Mouse (Mus musculus) midbrain, embryonic 14.5 days (tissue): ENCODE measurements around the gene Mboat7. TPM values are rescaled to one million over a fixed set of nuclear protein-coding genes. Genes with fewer than 3 reads are reported as not detected.
"Not testable (repeated sequence)": the region's sequence is repeated elsewhere in the genome, so short reads cannot be mapped to it uniquely, and the experiment has no call there.

Source experiments
- ATAC-seq: fragments of 200-750 bp; cut with Nextera tagmentation; 2 replicates; pipeline ENCODE4 v1.8.0; 2017; ENCODE audit warnings: moderate number of reproducible peaks, moderate library complexity; ENCODE audit not compliant: low FRiP score, low TSS enrichment
- DNase-seq: peaks from one replicate; pipeline ENCODE4 v3.0.0-alpha.2; 2015
- H3K27ac ChIP-seq: fragments of 300-500 bp; sonication (generic); replicated peaks from 2 replicates; pipeline ENCODE4 v1.5.1; 2014; ENCODE audit warnings: mild to moderate bottlenecking, low read depth, low read length, moderate library complexity
- H3K27me3 ChIP-seq: fragments of 300-500 bp; sonication (generic); 2 replicates; pipeline ENCODE4 v1.6.1; 2014; ENCODE audit warnings: low read length, control low read depth, mixed read lengths; ENCODE audit not compliant: control insufficient read depth, insufficient read depth
- H3K36me3 ChIP-seq: fragments of 300-500 bp; sonication (generic); 2 replicates; pipeline ENCODE4 v1.6.1; 2014; ENCODE audit warnings: low read length, control low read depth; ENCODE audit not compliant: control insufficient read depth, insufficient read depth
- H3K4me1 ChIP-seq: fragments of 300-500 bp; sonication (generic); 2 replicates; pipeline ENCODE4 v1.6.1; 2014; ENCODE audit warnings: mild to moderate bottlenecking, antibody characterized with exemption, low read length, control low read depth; ENCODE audit not compliant: control insufficient read depth, insufficient read depth
- H3K4me2 ChIP-seq: fragments of 300-500 bp; sonication (generic); 2 replicates; pipeline ENCODE4 v1.6.1; 2014; ENCODE audit warnings: mild to moderate bottlenecking, low read length, moderate library complexity
- H3K4me3 ChIP-seq: fragments of 300-500 bp; sonication (generic); replicated peaks from 2 replicates; pipeline ENCODE4 v1.5.1; 2014; ENCODE audit warnings: low read depth, low read length
- H3K9ac ChIP-seq: fragments of 300-500 bp; sonication (generic); replicated peaks from 2 replicates; pipeline ENCODE4 v1.6.1; 2014; ENCODE audit warnings: mild to moderate bottlenecking, low read length, moderate library complexity
- H3K9me3 ChIP-seq: fragments of 300-500 bp; sonication (generic); 2 replicates; pipeline ENCODE4 v1.6.1; 2016; ENCODE audit warnings: low read length, control low read depth, mixed read lengths; ENCODE audit not compliant: control insufficient read depth
- WGBS: fragments of 180-500 bp; shearing (Covaris S2); extraction: QIAGEN DNeasy Blood & Tissue Kit; methylation state at CpG from one replicate; pipeline ENCODE4 v1.1.7; 2014; 5-methylcytosine and 5-hydroxymethylcytosine counted together
- polyA plus RNA-seq: library from polyadenylated mRNA; unstranded; fragments of >200 nt; fragmentation: Nextera tagmentation; extraction: Ambion mirVana; gene quantifications from 2 replicates; pipeline ENCODE4 v1.2.1, GENCODE M21; 2014

The Mboat7 gene
- polyA plus RNA-seq, 1 experiment from 2014 or later: 70.7 TPM

GRCm38 (mm10) chr7:3707568-3708413, 14.5 kb upstream of the Mboat7 start:
- peaks cover 13% of the 10 kb centered on the region for H3K4me1 ChIP-seq
- DNase-seq (no peak), ATAC-seq (no peak)
- peaks cover 32% of the 10 kb centered on the region for H3K36me3 ChIP-seq
- WGBS: 30% methylated on average over 7 of the region's 7 CpGs
- no peak overlapping the region for H3K4me2 ChIP-seq
- H3K9me3 ChIP-seq: no peaks in the 10 kb centered on the region
- H3K27me3 ChIP-seq: no peaks in the 10 kb centered on the region
- no peak overlapping the region for H3K4me3 ChIP-seq
- H3K9ac ChIP-seq: no peak overlapping the region
- no peak overlapping the region for H3K27ac ChIP-seq

- 60% methylated on average over 4 of the region's 4 CpGs for WGBS
- H3K9ac ChIP-seq: 0 out of 2 replicates have a peak overlapping the region, but pooled peaks have one; percentile 12
- H3K4me3 ChIP-seq: no peak overlapping the region
- peaks cover 13% of the 10 kb centered on the region for H3K4me1 ChIP-seq
- no peak for DNase-seq
- H3K36me3 ChIP-seq: peaks cover 32% of the 10 kb centered on the region
- no peak for ATAC-seq
- peak overlapping the region; percentile 95; the same call in 1 of the 2 replicates for H3K4me2 ChIP-seq
- H3K27ac ChIP-seq: no peak overlapping the region
- no peaks in the 10 kb centered on the region for H3K9me3 ChIP-seq
- H3K27me3 ChIP-seq: no peaks in the 10 kb centered on the region
Observed at GRCm38 (mm10) chr7:3707027-3707426, 13.7 kb upstream of the Mboat7 start.

DNA sequence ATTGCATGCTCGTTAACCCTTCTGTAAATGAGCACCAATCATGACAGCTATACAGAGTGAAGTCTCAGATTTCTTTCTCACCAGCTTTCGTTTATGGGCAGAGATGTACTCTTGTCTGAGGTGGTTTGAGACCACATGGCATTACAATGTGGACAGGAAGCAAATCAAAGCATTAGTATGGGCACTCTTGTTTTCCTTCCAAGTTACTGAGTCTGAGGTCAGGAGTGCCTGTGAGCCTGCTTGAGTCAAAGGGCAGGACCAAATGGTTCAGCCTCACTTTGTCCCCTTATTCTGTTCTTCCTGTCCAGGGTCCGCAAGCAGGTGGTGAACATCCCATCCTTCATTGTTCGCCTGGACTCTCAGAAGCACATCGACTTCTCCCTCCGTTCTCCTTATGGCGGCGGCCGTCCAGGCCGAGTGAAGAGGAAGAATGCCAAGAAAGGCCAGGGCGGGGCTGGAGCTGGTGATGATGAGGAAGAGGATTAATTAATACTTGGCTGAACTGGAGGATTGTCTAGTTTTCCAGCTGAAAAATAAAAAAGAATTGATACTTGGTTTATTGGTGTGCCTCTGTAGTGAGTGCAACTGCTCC, 13.1 kb upstream of the Mboat7 start:
- Histone ChIP-seq H3K27me3 (no peaks in the 10 kb centered on the region), H3K9ac (peak overlapping the region; percentile 80; the same call in 1 of the 2 replicates), H3K36me3 (peaks cover 34% of the 10 kb centered on the region), H3K4me1 (peaks cover 13% of the 10 kb centered on the region), H3K4me3 (peak overlapping the region; percentile 84), H3K9me3 (no peaks in the 10 kb centered on the region), H3K4me2 (peak overlapping the region; percentile 95), H3K27ac (no peak overlapping the region)
- 58% methylated on average over 11 of the region's 11 CpGs for WGBS
- DNase-seq (no peak), ATAC-seq (no peak)

DNA sequence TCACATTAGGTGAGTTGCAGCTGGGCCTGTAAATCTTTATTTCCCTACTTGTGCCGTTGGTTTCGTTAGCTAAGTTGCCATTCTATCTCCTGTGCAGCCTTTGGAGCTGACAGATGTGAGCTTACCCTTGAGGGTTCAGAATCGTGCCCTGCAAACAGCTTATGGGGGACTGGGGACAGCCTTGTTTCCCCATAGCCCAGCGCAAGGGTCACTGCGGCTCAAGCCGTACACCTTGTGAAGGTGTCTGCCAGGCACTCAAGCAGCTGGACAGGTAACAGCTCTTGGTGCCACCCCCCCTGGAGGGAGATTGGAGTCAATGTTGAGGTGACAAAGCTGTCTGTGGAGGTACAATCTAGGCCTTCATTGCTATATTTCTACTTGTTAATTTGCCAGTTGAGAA, 12.6 kb upstream of the Mboat7 start:
- H3K4me3 ChIP-seq: peak overlapping the region; percentile 84
- H3K27me3 ChIP-seq: no peaks in the 10 kb centered on the region
- H3K4me1 ChIP-seq: peaks cover 13% of the 10 kb centered on the region
- 41% methylated on average over 6 of the region's 6 CpGs for WGBS
- 0 out of 2 replicates have a peak overlapping the region, but pooled peaks have one; percentile 32 for H3K27ac ChIP-seq
- H3K9ac ChIP-seq: peak overlapping the region; percentile 80; the same call in 1 of the 2 replicates
- H3K4me2 ChIP-seq: peak overlapping the region; percentile 95
- peaks cover 39% of the 10 kb centered on the region for H3K36me3 ChIP-seq
- DNase-seq (no peak), ATAC-seq (no peak)
- H3K9me3 ChIP-seq: no peaks in the 10 kb centered on the region

- Histone ChIP-seq H3K9ac (peak overlapping the region; percentile 80), H3K4me3 (peak overlapping the region; percentile 84), H3K36me3 (peaks cover 43% of the 10 kb centered on the region), H3K4me1 (peaks cover 13% of the 10 kb centered on the region), H3K4me2 (peak overlapping the region; percentile 95)
- 3% methylated on average over 6 of the region's 7 CpGs for WGBS
- H3K9me3 ChIP-seq, DNase-seq, H3K27ac ChIP-seq, H3K27me3 ChIP-seq, ATAC-seq: not testable (repeated sequence)
Observed at GRCm38 (mm10) chr7:3705461-3705860, 12.1 kb upstream of the Mboat7 start.

- Histone ChIP-seq H3K4me2 (peak overlapping the region; percentile 95), H3K27me3 (no peaks in the 10 kb centered on the region), H3K4me1 (peaks cover 13% of the 10 kb centered on the region), H3K9me3 (no peaks in the 10 kb centered on the region), H3K27ac (peak overlapping the region; percentile 95), H3K9ac (peak overlapping the region; percentile 80), H3K36me3 (peaks cover 51% of the 10 kb centered on the region), H3K4me3 (peak overlapping the region; percentile 84)
- DNase-seq (no peak), ATAC-seq (peak; percentile 29)
- under 1% methylated on average over 20 of the region's 20 CpGs for WGBS
Observed at GRCm38 (mm10) chr7:3704475-3704874, 11.2 kb upstream of the Mboat7 start.

- WGBS: 2% methylated on average over 42 of the region's 42 CpGs
- ATAC-seq (peak; percentile 95), DNase-seq (peak; percentile 99)
- Histone ChIP-seq H3K9me3 (no peaks in the 10 kb centered on the region), H3K36me3 (peaks cover 54% of the 10 kb centered on the region), H3K9ac (peak within 1 kb of the TSS; percentile 80), H3K27me3 (no peaks in the 10 kb centered on the region), H3K4me2 (peak within 1 kb of the TSS; percentile 95), H3K27ac (peak within 1 kb of the TSS; percentile 95), H3K4me1 (peaks cover 13% of the 10 kb centered on the region), H3K4me3 (peak within 1 kb of the TSS; percentile 84)
Observed at GRCm38 (mm10) chr7:3703879-3704441, 10.6 kb upstream of the Mboat7 start, which contains the start of gene Rps9. Rps9 (plus strand) TSS chr7:3703993.

GRCm38 (mm10) chr7:3703148-3703878, 10.0 kb upstream of the Mboat7 start:
- Histone ChIP-seq H3K27me3 (no peaks in the 10 kb centered on the region), H3K4me2 (peak overlapping the region; percentile 95), H3K9me3 (no peaks in the 10 kb centered on the region), H3K4me1 (peaks cover 13% of the 10 kb centered on the region), H3K4me3 (peak overlapping the region; percentile 84), H3K27ac (peak overlapping the region; percentile 95), H3K36me3 (peaks cover 58% of the 10 kb centered on the region), H3K9ac (peak overlapping the region; percentile 80)
- WGBS: 18% methylated on average over 6 of the region's 6 CpGs
- peak; percentile 47 for ATAC-seq
- DNase-seq: no peak
